Mouse (Mus musculus) testis, adult 2 months (tissue): ENCODE measurements around the gene Pdgfa.

Source experiments
- CTCF ChIP-seq: fragments of 200-500 bp; IDR thresholded peaks from 2 replicates; pipeline ENCODE4 v1.5.1; 2012; ENCODE audit warnings: low read depth, mild to moderate bottlenecking, inconsistent platforms, low read length, moderate library complexity; ENCODE audit not compliant: control insufficient read depth, insufficient read depth, insufficient replicate concordance
- POLR2A ChIP-seq: fragments of 200-500 bp; IDR thresholded peaks from 2 replicates; pipeline ENCODE4 v1.6.1; 2012; ENCODE audit warnings: low read depth, mild to moderate bottlenecking, inconsistent platforms, low read length, moderate library complexity; ENCODE audit not compliant: control insufficient read depth

DNA sequence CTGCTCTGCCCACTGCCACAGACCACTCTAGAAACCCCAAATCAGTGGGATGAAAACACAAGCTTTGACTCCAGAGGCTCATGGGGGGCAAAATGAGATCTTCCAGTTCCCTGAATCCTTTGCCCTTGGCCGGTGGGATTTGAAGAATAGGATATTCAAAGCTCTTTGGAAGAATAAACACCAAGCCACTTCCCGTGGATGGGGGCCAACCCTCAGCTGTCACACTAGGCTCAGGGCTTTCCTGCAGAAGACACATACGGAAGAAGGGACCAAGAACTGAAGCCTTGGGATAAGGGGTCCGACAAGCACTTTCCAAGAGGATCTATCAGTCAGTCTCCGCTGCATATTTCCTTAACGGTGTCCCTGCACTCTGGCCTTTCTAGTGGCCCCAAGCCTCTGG is 48.0 kb downstream of the Pdgfa start:
- TF ChIP-seq POLR2A (no peak), CTCF (no peak)
